Mouse (Mus musculus): ENCODE results near the gene Cxcl14.

- no peak for TF ChIP-seq CTCF (IDR thresholded peaks at IDR 0.05; ENCODE audit: borderline replicate concordance, extremely low read depth, insufficient read depth, insufficient read length)
- TF ChIP-seq POLR2A (IDR thresholded peaks at IDR 0.05; ENCODE audit: borderline replicate concordance, extremely low read depth, insufficient read depth, insufficient read length, poor library complexity, severe bottlenecking), result no peak
Observed at GRCm38 (mm10) chr13:56295943-56296658, at the start of gene Cxcl14.

Measured in brain, embryonic 14.5 days (tissue).